8 mouse cellular contexts compared by ENCODE assay signal in the genomic region with DNA sequence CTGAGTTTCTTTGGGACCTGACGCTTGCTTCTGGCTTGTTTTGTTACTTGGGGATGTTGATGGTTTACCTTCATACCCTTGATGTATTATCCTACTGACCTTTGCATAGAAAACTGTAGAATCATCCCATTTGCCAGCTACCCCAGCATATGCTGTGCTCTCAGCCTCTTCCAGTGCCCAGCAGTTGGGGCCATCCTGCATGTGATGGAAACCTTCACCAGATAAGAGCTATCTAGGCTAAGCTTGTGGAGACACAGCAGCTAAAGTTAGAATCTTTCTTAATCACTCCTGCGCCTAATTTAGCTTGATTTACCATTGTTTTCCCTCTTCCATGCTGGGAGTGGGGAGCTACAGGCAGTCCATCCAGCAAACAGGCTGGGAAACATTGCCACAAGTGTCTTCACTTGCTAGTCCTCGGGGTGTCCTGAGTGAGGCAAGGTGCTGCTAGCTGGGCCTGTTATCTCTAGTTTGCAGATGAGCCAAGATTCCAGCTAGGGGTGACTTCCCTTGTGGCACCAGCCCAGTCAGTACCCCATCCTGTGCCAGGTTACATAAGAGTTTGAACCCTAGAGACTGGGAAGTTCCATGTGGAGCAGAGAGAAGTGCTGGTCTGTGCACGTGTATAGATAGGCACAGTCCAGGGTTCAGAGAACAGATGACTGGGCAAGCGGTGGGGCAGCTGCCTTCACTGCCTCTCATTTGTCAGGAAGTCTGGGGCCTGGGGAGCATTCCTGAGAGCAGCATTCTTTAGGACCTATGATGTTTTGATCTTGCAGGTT. TPM values are rescaled to one million over a fixed set of nuclear protein-coding genes. Genes with fewer than 3 reads are reported as not detected.
DNase-seq lines count a peak whose midpoint lies in the region; ATAC-seq and TF ChIP-seq lines count a peak whose summit lies in the region.

No protein-coding gene starts in this region.

- H3K9me3 ChIP-seq in heart, postnatal 0 days (replicated peaks; ENCODE audit: control insufficient read depth, low read length), result no peaks in the 10 kb centered on the region

- TF ChIP-seq POLR2A in liver, adult 2 months (IDR thresholded peaks at IDR 0.05; ENCODE audit: extremely low read depth, insufficient read depth, low read length), result no peak

- 0 out of 2 replicates have a peak overlapping the region, but pooled peaks have one; percentile 1 for H3K9ac ChIP-seq in heart, postnatal 0 days (replicated peaks; ENCODE audit: low read depth, low read length)
- no peak overlapping the region; the same call in 1 of the 2 replicates for H3K9ac ChIP-seq in liver, adult 2 months (ENCODE audit: low read depth, low read length)

- TF ChIP-seq EP300 in heart, postnatal 0 days (IDR thresholded peaks at IDR 0.05; ENCODE audit: low read depth), result peak; percentile 49; the same call in 1 of the 2 replicates

- H3K4me1 ChIP-seq in heart, postnatal 0 days (ENCODE audit: control insufficient read depth, insufficient read depth), result peaks cover 38% of the 10 kb centered on the region
- peaks cover 30% of the 10 kb centered on the region for H3K4me1 ChIP-seq in liver, adult 2 months (ENCODE audit: control insufficient read depth, insufficient read depth, low read length)

- no peaks in the 10 kb centered on the region for H3K36me3 ChIP-seq in heart, postnatal 0 days (replicated peaks; ENCODE audit: control insufficient read depth, insufficient read depth, low read length)
- no peaks in the 10 kb centered on the region for H3K36me3 ChIP-seq in liver, adult 2 months (ENCODE audit: control insufficient read depth, insufficient read depth, low read length)

- CTCF ChIA-PET in Patski (lab: Charles Lee), result interaction anchor here (1.0 kb wide), 1 partner anchor 9 kb away, joined by 3 read pairs; no protein-coding TSS in a partner anchor

- POLR2A ChIA-PET in Patski (lab: Charles Lee), result interaction anchor here (1.0 to 1.7 kb wide), 4 partner anchors 9 to 31 kb away, joined by 3 to 7 read pairs (median 4); no protein-coding TSS in a partner anchor

- DNase-seq in adrenal gland, postnatal 14 days, result peak; percentile 57
- DNase-seq in adrenal gland, adult 18-20 months (ENCODE audit: low spot score in 2 of 2), result no peak
- no peak for DNase-seq in Patski (ENCODE audit: low read depth, low spot score)
- DNase-seq in heart, postnatal 0 days (ENCODE audit: low spot score), result no peak
- DNase-seq in liver, adult 2 months (ENCODE audit: extremely low read depth, low read depth, low spot score), result peak; percentile 99
- DNase-seq in right cerebral cortex, postnatal 4 days, result no peak
- DNase-seq in embryo, embryonic 10 days (ENCODE audit: low spot score), result no peak
- DNase-seq in layer of hippocampus, postnatal 36 days, result no peak

- no peak for TF ChIP-seq CTCF in Patski (IDR thresholded peaks at IDR 0.05)
- TF ChIP-seq CTCF in heart, postnatal 0 days (IDR thresholded peaks at IDR 0.05; ENCODE audit: low read depth), result no peak
- TF ChIP-seq CTCF in liver, adult 2 months (IDR thresholded peaks at IDR 0.05; ENCODE audit: low read depth, low read length), result no peak

- H3K79me2 ChIP-seq in liver, adult 2 months (ENCODE audit: control insufficient read depth, insufficient read depth, low read length), result peaks cover 31% of the 10 kb centered on the region; the same call in 1 of the 2 replicates

- peak; percentile 78 for ATAC-seq in Patski
- peak; percentile 79 for ATAC-seq in heart, postnatal 0 days (ENCODE audit: insufficient read depth, low read depth)

- whole genome bisulfite sequencing in heart, postnatal 0 days, result 12% methylated on average over 5 of the region's 5 CpGs
- WGBS in liver, adult 2 months, result 19% methylated on average over 5 of the region's 5 CpGs

- H3K27ac ChIP-seq in heart, postnatal 0 days (ENCODE audit: low read depth), result peak overlapping the region; percentile 61
- H3K27ac ChIP-seq in liver, adult 2 months (replicated peaks; ENCODE audit: insufficient read depth, low read depth, low read length), result peak overlapping the region; percentile 74

- no peaks in the 10 kb centered on the region for H3K27me3 ChIP-seq in Patski
- H3K27me3 ChIP-seq in heart, postnatal 0 days (ENCODE audit: control insufficient read depth, insufficient read depth, low read length), result no peaks in the 10 kb centered on the region
- no peaks in the 10 kb centered on the region for H3K27me3 ChIP-seq in liver, adult 2 months (ENCODE audit: control insufficient read depth, insufficient read depth, low read length)

- no peak overlapping the region for H3K4me3 ChIP-seq in heart, postnatal 0 days (ENCODE audit: low read depth, low read length)
- H3K4me3 ChIP-seq in liver, adult 2 months (ENCODE audit: insufficient read depth, low read depth, low read length), result no peak overlapping the region

- H3K4me2 ChIP-seq in heart, postnatal 0 days (ENCODE audit: low read depth, low read length), result peak overlapping the region; percentile 23; the same call in 1 of the 2 replicates

- in situ Hi-C loops in Patski (cut with MboI; ENCODE audit: low pct_unique_long_range_greater_than_20kb), result no loop called here

RNA-seq across cellular contexts. Expression of a gene that starts 10.4 kb away (rescaled TPM):
- 86.3 and 87.7 TPM in 2 replicates for total RNA-seq in adrenal gland, postnatal 14 days (2021)
- total RNA-seq in adrenal gland, adult 18-20 months (2021), result 10 to 100 TPM; 83.7 to 86.4 TPM
- 121 TPM for polyA plus RNA-seq in Patski (2021)
- total RNA-seq in heart, postnatal 0 days (2014; rRNA removed; ENCODE audit: low replicate concordance), result 214 and 223 TPM in 2 replicates
- 138 and 159 TPM in 2 replicates for polyA plus RNA-seq in heart, postnatal 0 days (2015; fragmentation: Nextera tagmentation; extraction: Ambion mirVana)
- 28.2 and 42.8 TPM in 2 replicates for total RNA-seq in liver, adult 2 months (2014; rRNA removed)
- 59.0 and 71.0 TPM in 2 replicates for polyA plus RNA-seq in liver, adult 2 months (2012; rRNA removed)
- total RNA-seq in layer of hippocampus, postnatal 36 days (2021), result 100 to 1,000 TPM; 213 TPM

RNA-seq across cellular contexts. Expression of a gene that starts 16.3 kb away (rescaled TPM):
- total RNA-seq in adrenal gland, postnatal 14 days (2021), result 36.9 and 40.8 TPM in 2 replicates
- 10 to 100 TPM; 33.3 to 39.0 TPM for total RNA-seq in adrenal gland, adult 18-20 months (2021)
- 30.2 TPM for polyA plus RNA-seq in Patski (2021)
- total RNA-seq in heart, postnatal 0 days (2014; rRNA removed; ENCODE audit: low replicate concordance), result 11.7 and 27.6 TPM in 2 replicates
- 18.3 and 18.8 TPM in 2 replicates for polyA plus RNA-seq in heart, postnatal 0 days (2015; fragmentation: Nextera tagmentation; extraction: Ambion mirVana)
- 4.0 and 7.1 TPM in 2 replicates for total RNA-seq in liver, adult 2 months (2014; rRNA removed)
- 13.6 and 15.5 TPM in 2 replicates for polyA plus RNA-seq in liver, adult 2 months (2012; rRNA removed)
- 10 to 100 TPM; 91.3 to 94.9 TPM for total RNA-seq in layer of hippocampus, postnatal 36 days (2021)

RNA-seq across cellular contexts. Expression of a gene that starts 42.1 kb away (rescaled TPM):
- 54.2 and 57.6 TPM in 2 replicates for total RNA-seq in adrenal gland, postnatal 14 days (2021)
- 10 to 100 TPM; 46.1 to 62.3 TPM for total RNA-seq in adrenal gland, adult 18-20 months (2021)
- 57.9 TPM for polyA plus RNA-seq in Patski (2021)
- 35.5 and 44.0 TPM in 2 replicates for total RNA-seq in heart, postnatal 0 days (2014; rRNA removed; ENCODE audit: low replicate concordance)
- polyA plus RNA-seq in heart, postnatal 0 days (2015; fragmentation: Nextera tagmentation; extraction: Ambion mirVana), result 96.0 and 101 TPM in 2 replicates
- 12.2 and 16.2 TPM in 2 replicates for total RNA-seq in liver, adult 2 months (2014; rRNA removed)
- 53.5 and 57.0 TPM in 2 replicates for polyA plus RNA-seq in liver, adult 2 months (2012; rRNA removed)
- total RNA-seq in layer of hippocampus, postnatal 36 days (2021), result 10 to 100 TPM; 76.4 to 82.1 TPM

Comparison
In these comparisons a context has a peak if more than half of its experiments do, and no peak if none do; other contexts are left out.
1. DNase-seq: peak in adrenal gland, postnatal 14 days (single experiment) and liver, adult 2 months (single experiment); none in adrenal gland, adult 18-20 months (0 of 2), Patski (single experiment), heart, postnatal 0 days (single experiment), right cerebral cortex, postnatal 4 days (single experiment), embryo, embryonic 10 days (single experiment) and layer of hippocampus, postnatal 36 days (0 of 2).